Mouse (Mus musculus) lung, adult 18-20 months (tissue): ENCODE results near the gene 6430550D23Rik.

Source experiments
- DNase-seq, 2 experiments: peaks; one replicate each; pipeline ENCODE4 v3.0.0; 2022; ENCODE audit warnings: mixed read lengths in 2 of 2

The 6430550D23Rik gene

GRCm38 (mm10) chr2:156007888-156008532 lies at the start of gene 6430550D23Rik, which contains the start of gene Ergic3:
6430550D23Rik (minus strand) TSS chr2:156007977.
Ergic3 (plus strand) TSS chr2:156008045.
- DNase-seq, result peak; percentile 99

- peak; percentile 36 to 51 for DNase-seq
Measured at GRCm38 (mm10) chr2:156052816-156053215, 45.0 kb upstream of the 6430550D23Rik start, which contains the start of gene Fer1l4. Fer1l4 (minus strand) TSS chr2:156052947.

- DNase-seq, result peak; percentile 36 to 44
Measured at GRCm38 (mm10) chr2:156047929-156048328, 40.2 kb upstream of the 6430550D23Rik start.

GRCm38 (mm10) chr2:156042903-156043302 lies 35.1 kb upstream of the 6430550D23Rik start:
- DNase-seq, result no peak

GRCm38 (mm10) chr2:156039390-156039789 lies 31.6 kb upstream of the 6430550D23Rik start:
- DNase-seq, result no peak

GRCm38 (mm10) chr2:156025482-156025881 lies 17.7 kb upstream of the 6430550D23Rik start:
- no peak for DNase-seq

- no peak for DNase-seq
Measured at GRCm38 (mm10) chr2:156021765-156022164, 14.0 kb upstream of the 6430550D23Rik start.

GRCm38 (mm10) chr2:156021219-156021618 lies 13.4 kb upstream of the 6430550D23Rik start:
- DNase-seq, result no peak

- DNase-seq, result no peak
Measured at GRCm38 (mm10) chr2:156018106-156018505, 10.3 kb upstream of the 6430550D23Rik start.

GRCm38 (mm10) chr2:156005393-156005792 lies 2.4 kb downstream of the 6430550D23Rik start:
- DNase-seq, result no peak

- peak; percentile 74 to 81 for DNase-seq
Measured at GRCm38 (mm10) chr2:155991863-155992321, 15.9 kb downstream of the 6430550D23Rik start.

GRCm38 (mm10) chr2:155991151-155991550 lies 16.6 kb downstream of the 6430550D23Rik start:
- no peak for DNase-seq

- DNase-seq, result no peak
Measured at GRCm38 (mm10) chr2:155989085-155989484, 18.7 kb downstream of the 6430550D23Rik start.

GRCm38 (mm10) chr2:155987131-155987530 lies 20.6 kb downstream of the 6430550D23Rik start:
- no peak for DNase-seq

GRCm38 (mm10) chr2:155985776-155986175 lies 22.0 kb downstream of the 6430550D23Rik start:
- no peak for DNase-seq

- peak; percentile 40 to 43 for DNase-seq
Measured at GRCm38 (mm10) chr2:155979328-155979991, 28.3 kb downstream of the 6430550D23Rik start.

GRCm38 (mm10) chr2:155974087-155974731 lies 33.6 kb downstream of the 6430550D23Rik start:
- DNase-seq, result no peak

GRCm38 (mm10) chr2:155973348-155973747 lies 34.4 kb downstream of the 6430550D23Rik start:
- DNase-seq, result no peak

GRCm38 (mm10) chr2:155962991-155963390 lies 44.8 kb downstream of the 6430550D23Rik start:
- no peak for DNase-seq

GRCm38 (mm10) chr2:155961862-155962261 lies 45.9 kb downstream of the 6430550D23Rik start:
- DNase-seq, result no peak

- no peak for DNase-seq
Measured at GRCm38 (mm10) chr2:155959981-155960380, 47.8 kb downstream of the 6430550D23Rik start.

GRCm38 (mm10) chr2:155956134-155957059 lies 51.4 kb downstream of the 6430550D23Rik start, which contains the start of gene Cep250:
Cep250 (plus strand) TSS chr2:155956458.
- peak; percentile 92 to 94 for DNase-seq
